Mouse (Mus musculus): ENCODE measurements at regions not wholly inside any gene's neighbourhood (a gene's known extent, or its start where the extent isn't known, plus 50 kb on each side); places are given as distances from the start of the nearest gene placed in this dataset.

DNA sequence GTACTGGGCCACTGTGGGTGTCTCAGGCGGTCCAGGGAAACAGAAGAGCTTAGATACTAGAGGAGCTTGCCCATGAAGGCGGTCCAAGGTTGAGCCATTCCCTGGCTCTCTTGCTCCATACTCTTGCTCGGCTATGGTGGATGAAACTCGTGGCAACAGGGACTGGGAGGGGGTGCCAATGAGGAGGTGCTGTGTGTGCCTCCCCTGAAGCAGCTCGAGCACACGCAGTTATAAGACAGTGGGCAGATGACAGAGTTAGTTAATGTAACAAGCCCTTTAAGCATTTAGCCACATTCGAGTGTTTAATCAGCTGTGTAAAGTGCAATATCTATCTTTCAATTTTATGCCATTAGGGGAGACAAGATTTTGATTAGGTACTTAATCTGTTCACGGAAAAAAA lies 237.5 kb downstream of the Dhx35 start:
- H3K4me3 ChIP-seq = no peak overlapping the region
- no peak overlapping the region for H3K9ac ChIP-seq
- H3K27me3 ChIP-seq (replicated peaks) = no peaks in the 10 kb centered on the region
- no peaks in the 10 kb centered on the region for H3K9me3 ChIP-seq
- no peak for ATAC-seq (ENCODE audit: extremely low read depth, insufficient number of reproducible peaks, low FRiP score, low TSS enrichment)
- no peaks in the 10 kb centered on the region for H3K36me3 ChIP-seq
- no peak overlapping the region for H3K4me2 ChIP-seq
- H3K27ac ChIP-seq (replicated peaks) = no peak overlapping the region
- H3K4me1 ChIP-seq = no peaks in the 10 kb centered on the region
- 74% methylated on average over 8 of the region's 8 CpGs for WGBS

DNA sequence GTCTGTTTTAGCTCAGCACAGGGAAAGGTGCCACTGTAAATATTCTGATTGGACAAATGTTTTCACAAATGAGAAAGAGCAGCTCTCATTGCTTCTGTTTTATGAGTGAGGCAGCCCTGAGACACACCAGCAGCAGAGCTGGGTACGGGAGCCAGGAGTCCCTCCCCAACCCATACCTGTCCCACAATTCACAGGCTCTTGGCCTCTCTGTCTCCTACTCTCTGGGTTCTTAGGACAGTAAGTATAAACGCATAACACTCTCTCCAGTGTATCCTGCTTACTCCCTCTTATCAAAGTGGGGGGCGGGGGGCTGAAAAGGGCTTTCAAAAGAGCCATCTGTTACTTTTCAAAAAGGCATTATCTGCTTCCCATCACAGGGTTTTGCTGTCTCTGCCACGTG lies 245.3 kb downstream of the Dhx35 start:
- no peak for ATAC-seq (ENCODE audit: extremely low read depth, insufficient number of reproducible peaks, low FRiP score, low TSS enrichment)
- Histone ChIP-seq H3K36me3 (no peaks in the 10 kb centered on the region), H3K27me3 (replicated peaks) (0 out of 2 replicates have a peak, but pooled peaks cover 4% of the 10 kb centered on the region), H3K27ac (replicated peaks) (no peak overlapping the region), H3K4me3 (no peak overlapping the region), H3K4me2 (no peak overlapping the region), H3K9ac (no peak overlapping the region), H3K9me3 (no peaks in the 10 kb centered on the region), H3K4me1 (peaks cover 7% of the 10 kb centered on the region)
- WGBS = 8% methylated on average over 4 of the region's 4 CpGs

DNA sequence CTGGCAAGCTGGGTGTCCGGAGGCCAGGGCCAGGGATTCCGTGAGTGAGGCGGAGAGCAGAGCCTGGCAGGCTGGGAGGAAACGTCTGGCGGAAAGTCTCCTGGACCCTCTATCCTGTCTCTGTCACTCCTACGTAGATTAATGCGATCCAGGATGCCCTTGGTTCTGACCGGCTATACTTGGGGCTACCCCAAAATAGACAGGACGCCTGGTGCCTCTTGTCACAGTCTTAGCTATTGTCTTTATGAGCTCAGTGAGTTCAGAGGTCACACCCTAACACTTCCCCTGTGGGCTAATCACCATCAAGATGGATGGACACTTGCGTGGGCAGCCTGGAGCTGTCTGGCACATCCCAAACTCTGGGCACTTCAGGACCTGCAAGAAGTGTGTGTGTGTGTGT lies 258.9 kb downstream of the Dhx35 start:
- Histone ChIP-seq H3K9ac (no peak overlapping the region), H3K27me3 (replicated peaks) (no peaks in the 10 kb centered on the region; the same call in none of the 2 replicates), H3K4me1 (no peaks in the 10 kb centered on the region), H3K27ac (replicated peaks) (0 out of 2 replicates have a peak overlapping the region, but pooled peaks have one; percentile 20), H3K4me3 (no peak overlapping the region), H3K4me2 (no peak overlapping the region), H3K9me3 (no peaks in the 10 kb centered on the region), H3K36me3 (no peaks in the 10 kb centered on the region)
- ATAC-seq (ENCODE audit: extremely low read depth, insufficient number of reproducible peaks, low FRiP score, low TSS enrichment) = peak; percentile 64; the same call in 1 of the 2 replicates
- 50% methylated on average over 10 of the region's 10 CpGs for WGBS

DNA sequence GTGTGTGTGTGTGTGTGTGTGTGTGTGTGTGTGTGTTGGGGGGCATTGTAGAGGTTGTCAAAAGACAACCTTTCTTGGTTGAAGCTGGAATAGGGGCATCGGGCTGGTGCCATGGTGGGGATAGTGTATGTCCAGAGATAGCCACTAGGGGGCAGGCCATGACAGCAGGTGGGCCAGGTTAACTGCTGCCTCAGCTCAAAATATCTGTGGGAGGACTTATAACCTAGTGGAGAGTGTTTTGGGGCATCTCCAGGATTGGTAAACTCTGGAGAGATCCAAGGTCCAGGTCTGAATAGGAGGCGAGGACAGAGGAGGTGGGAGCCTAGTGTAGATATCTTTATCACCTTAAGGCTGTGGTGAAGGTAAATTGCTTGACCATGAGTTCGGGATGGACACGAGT lies 259.3 kb downstream of the Dhx35 start:
- Histone ChIP-seq H3K9me3 (no peaks in the 10 kb centered on the region), H3K4me3 (no peak overlapping the region), H3K27ac (replicated peaks) (peak overlapping the region; percentile 20; the same call in 1 of the 2 replicates), H3K9ac (no peak overlapping the region), H3K4me2 (no peak overlapping the region), H3K4me1 (no peaks in the 10 kb centered on the region), H3K27me3 (replicated peaks) (no peaks in the 10 kb centered on the region; the same call in none of the 2 replicates), H3K36me3 (no peaks in the 10 kb centered on the region)
- WGBS = 55% methylated on average over 4 of the region's 4 CpGs
- no peak for ATAC-seq (ENCODE audit: extremely low read depth, insufficient number of reproducible peaks, low FRiP score, low TSS enrichment)

DNA sequence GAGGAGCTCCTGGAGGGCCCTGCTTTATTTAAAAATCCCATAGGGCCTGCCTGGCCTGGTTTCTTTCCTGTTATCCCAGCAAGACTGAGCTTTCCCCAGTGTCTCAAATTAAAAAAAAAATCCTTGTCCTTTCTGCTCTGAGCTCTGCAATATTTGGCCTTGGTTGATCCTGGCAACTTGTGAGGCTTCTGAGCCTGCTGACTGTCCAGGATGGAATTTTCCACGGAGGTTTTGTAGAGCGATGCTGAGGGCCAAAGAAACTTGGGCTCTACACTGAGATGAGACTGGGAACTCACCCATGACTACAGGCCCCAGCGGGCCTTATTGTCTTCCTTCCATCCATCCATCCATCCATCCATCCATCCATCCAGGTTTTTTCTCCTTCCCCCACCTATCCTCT lies 259.8 kb downstream of the Dhx35 start:
- Histone ChIP-seq H3K4me2 (no peak overlapping the region), H3K4me3 (no peak overlapping the region), H3K9me3 (no peaks in the 10 kb centered on the region), H3K27me3 (replicated peaks) (no peaks in the 10 kb centered on the region; the same call in none of the 2 replicates), H3K36me3 (no peaks in the 10 kb centered on the region), H3K9ac (no peak overlapping the region), H3K4me1 (no peaks in the 10 kb centered on the region), H3K27ac (replicated peaks) (peak overlapping the region; percentile 20; the same call in 1 of the 2 replicates)
- no peak for ATAC-seq (ENCODE audit: extremely low read depth, insufficient number of reproducible peaks, low FRiP score, low TSS enrichment)
- WGBS = 75% methylated on average over 3 of the region's 3 CpGs

DNA sequence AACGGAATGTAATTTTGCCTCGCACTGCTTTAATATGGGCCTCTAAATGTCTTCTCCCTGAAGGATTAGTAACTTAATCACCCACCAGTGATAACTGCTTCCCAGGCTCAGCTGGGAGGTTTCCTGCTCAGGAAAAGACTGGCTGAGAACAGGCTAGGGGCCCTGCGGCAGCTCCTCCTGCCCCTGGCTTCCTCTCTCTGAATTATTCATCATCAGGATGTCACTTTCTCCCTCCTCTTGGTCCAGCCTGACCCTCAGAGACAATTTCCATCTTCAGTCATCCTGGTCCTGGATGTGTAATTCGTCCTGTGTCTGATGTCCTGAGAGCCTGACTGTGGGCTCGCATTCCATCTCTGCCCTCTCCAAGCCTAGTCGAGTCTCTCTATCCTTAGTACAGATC lies 261.2 kb downstream of the Dhx35 start:
- no peak overlapping the region for H3K4me3 ChIP-seq
- no peaks in the 10 kb centered on the region; the same call in none of the 2 replicates for H3K27me3 ChIP-seq (replicated peaks)
- no peak overlapping the region for H3K27ac ChIP-seq (replicated peaks)
- WGBS = 45% methylated on average over 6 of the region's 6 CpGs
- H3K36me3 ChIP-seq = no peaks in the 10 kb centered on the region
- H3K9me3 ChIP-seq = no peaks in the 10 kb centered on the region
- no peak overlapping the region for H3K9ac ChIP-seq
- no peaks in the 10 kb centered on the region for H3K4me1 ChIP-seq
- H3K4me2 ChIP-seq = no peak overlapping the region
- no peak for ATAC-seq (ENCODE audit: extremely low read depth, insufficient number of reproducible peaks, low FRiP score, low TSS enrichment)

DNA sequence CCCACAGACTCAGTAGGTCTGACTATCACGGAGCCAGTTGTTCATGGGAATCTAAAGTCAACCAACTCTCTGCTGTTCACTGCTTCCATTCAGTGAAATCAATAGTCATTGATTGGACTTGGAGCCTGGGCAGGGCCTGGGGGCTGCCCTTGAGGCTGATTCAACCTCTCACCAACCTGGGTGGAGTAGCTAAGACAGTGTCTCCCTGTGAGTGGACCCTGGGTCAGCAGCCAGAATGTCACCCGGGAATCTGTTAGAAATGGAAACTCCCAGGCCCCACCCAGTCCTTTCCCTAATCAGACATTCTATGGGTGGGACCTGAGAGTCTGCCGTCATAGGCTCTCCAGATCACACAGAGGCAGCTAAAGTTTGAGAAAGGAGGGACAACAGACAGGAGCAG lies 262.4 kb downstream of the Dhx35 start:
- Histone ChIP-seq H3K9me3 (no peaks in the 10 kb centered on the region), H3K9ac (no peak overlapping the region), H3K4me3 (no peak overlapping the region), H3K4me1 (no peaks in the 10 kb centered on the region), H3K27ac (replicated peaks) (no peak overlapping the region), H3K27me3 (replicated peaks) (no peaks in the 10 kb centered on the region; the same call in none of the 2 replicates), H3K4me2 (no peak overlapping the region), H3K36me3 (no peaks in the 10 kb centered on the region)
- 49% methylated on average over 3 of the region's 3 CpGs for WGBS
- ATAC-seq (ENCODE audit: extremely low read depth, insufficient number of reproducible peaks, low FRiP score, low TSS enrichment) = no peak

DNA sequence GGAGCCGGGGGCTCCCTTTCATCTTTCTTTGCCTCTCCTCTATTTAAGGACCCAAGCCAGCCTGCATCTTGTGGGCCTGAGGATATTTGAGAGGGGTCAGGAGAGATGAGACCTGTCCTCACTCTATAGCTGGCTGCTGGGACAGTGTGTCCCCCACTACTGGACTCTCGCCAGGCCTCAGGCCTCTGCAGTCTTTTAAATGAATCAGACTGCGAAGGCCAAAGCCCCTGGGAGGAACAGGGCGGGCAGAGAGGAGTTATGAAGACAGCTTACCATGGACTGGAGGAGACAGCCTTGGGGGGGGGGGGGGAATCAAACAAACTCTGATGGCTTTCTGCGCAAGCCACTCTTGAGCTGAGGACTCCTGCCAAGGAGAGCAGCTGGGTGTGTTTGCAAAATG lies 262.9 kb downstream of the Dhx35 start:
- no peak for ATAC-seq (ENCODE audit: extremely low read depth, insufficient number of reproducible peaks, low FRiP score, low TSS enrichment)
- no peak overlapping the region for H3K4me3 ChIP-seq
- WGBS = 64% methylated on average over 5 of the region's 5 CpGs
- H3K27me3 ChIP-seq (replicated peaks) = no peaks in the 10 kb centered on the region; the same call in none of the 2 replicates
- no peak overlapping the region for H3K4me2 ChIP-seq
- H3K27ac ChIP-seq (replicated peaks) = no peak overlapping the region
- no peaks in the 10 kb centered on the region for H3K4me1 ChIP-seq
- no peaks in the 10 kb centered on the region for H3K36me3 ChIP-seq
- H3K9me3 ChIP-seq = no peaks in the 10 kb centered on the region
- no peak overlapping the region for H3K9ac ChIP-seq

DNA sequence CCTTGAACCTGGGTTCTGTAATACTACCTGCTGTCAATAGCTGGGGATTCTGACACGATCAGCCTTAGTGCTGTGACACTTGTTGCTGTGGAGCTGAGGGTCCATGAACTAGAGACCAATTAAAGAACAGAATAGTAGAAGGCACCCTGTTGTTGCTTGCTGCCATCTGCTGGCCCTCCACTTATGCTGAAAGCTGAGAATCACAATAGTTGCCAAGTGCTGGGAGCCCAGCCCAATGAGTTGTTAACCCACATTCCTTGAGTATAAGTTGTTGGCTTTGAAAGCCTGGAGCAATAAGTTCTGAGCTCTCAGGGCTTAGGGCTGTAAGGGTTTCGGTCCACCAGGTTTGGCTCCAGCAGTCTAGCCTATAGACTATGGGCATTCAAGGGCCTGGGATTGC lies 267.7 kb downstream of the Dhx35 start:
- no peaks in the 10 kb centered on the region for H3K36me3 ChIP-seq
- H3K27me3 ChIP-seq (replicated peaks) = 0 out of 2 replicates have a peak, but pooled peaks cover 3% of the 10 kb centered on the region
- ATAC-seq (ENCODE audit: extremely low read depth, insufficient number of reproducible peaks, low FRiP score, low TSS enrichment) = no peak
- H3K9me3 ChIP-seq = no peaks in the 10 kb centered on the region
- H3K9ac ChIP-seq = no peak overlapping the region
- no peak overlapping the region for H3K4me2 ChIP-seq
- no peak overlapping the region for H3K27ac ChIP-seq (replicated peaks)
- H3K4me3 ChIP-seq = no peak overlapping the region
- no peaks in the 10 kb centered on the region for H3K4me1 ChIP-seq
- 72% methylated on average over 2 of the region's 2 CpGs for WGBS

DNA sequence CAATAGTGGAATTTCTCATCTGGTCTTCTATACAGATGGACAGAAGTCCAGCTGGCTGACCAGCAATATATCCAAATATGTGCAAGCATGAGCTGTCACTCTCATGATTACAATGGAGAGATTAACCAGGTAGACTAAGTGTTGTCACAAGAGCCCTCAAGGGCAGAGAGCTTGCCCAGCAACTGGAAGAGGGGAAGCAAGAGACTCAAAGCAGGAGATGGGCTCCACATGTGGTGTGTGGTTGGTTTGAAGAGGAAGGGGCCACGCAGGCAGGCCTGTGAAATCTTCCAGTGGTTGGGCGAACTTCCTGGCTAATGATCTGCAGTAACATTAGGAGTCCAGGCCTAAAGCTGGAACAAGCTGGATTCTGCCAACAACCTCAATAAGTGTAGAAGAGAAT lies 268.1 kb downstream of the Dhx35 start:
- H3K4me1 ChIP-seq = no peaks in the 10 kb centered on the region
- WGBS = 68% methylated on average over 2 of the region's 2 CpGs
- H3K9ac ChIP-seq = no peak overlapping the region
- no peaks in the 10 kb centered on the region for H3K9me3 ChIP-seq
- ATAC-seq (ENCODE audit: extremely low read depth, insufficient number of reproducible peaks, low FRiP score, low TSS enrichment) = no peak
- no peak overlapping the region for H3K27ac ChIP-seq (replicated peaks)
- H3K27me3 ChIP-seq (replicated peaks) = 0 out of 2 replicates have a peak, but pooled peaks cover 3% of the 10 kb centered on the region
- no peaks in the 10 kb centered on the region for H3K36me3 ChIP-seq
- H3K4me2 ChIP-seq = no peak overlapping the region
- no peak overlapping the region for H3K4me3 ChIP-seq

DNA sequence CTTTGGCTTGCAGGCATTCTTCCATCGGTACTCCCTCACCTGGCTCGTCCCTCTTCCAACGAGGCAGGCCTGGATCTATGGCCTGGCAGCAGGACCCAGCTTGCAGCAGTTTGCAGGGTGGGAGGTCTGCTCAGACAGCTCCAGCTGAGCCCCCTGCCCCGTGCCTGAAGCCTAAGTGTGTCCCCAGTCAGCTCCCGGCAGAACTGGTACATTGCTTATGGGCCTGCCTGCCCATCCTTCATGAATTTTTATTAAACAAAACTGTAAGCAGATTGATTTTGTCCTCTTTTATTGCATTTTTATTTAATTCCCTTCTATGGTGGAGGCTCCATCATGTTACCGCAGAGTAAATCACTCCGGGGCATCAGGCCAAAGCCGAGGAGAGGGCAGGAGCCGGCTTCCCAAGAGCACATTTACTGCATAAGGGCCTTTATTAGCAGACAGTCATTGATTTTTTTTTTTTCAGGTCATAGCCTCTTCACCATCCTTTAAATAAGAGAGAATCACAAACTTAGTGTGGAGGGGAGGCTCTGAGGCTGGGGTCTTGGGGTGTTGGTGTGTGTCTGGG lies 269.9 kb downstream of the Dhx35 start:
- ATAC-seq (ENCODE audit: extremely low read depth, insufficient number of reproducible peaks, low FRiP score, low TSS enrichment) = no peak
- no peak overlapping the region for H3K9ac ChIP-seq
- no peak overlapping the region for H3K4me2 ChIP-seq
- no peak overlapping the region for H3K27ac ChIP-seq (replicated peaks)
- no peaks in the 10 kb centered on the region for H3K4me1 ChIP-seq
- peaks cover 9% of the 10 kb centered on the region; the same call in 1 of the 2 replicates for H3K27me3 ChIP-seq (replicated peaks)
- 76% methylated on average over 9 of the region's 9 CpGs for WGBS
- no peak overlapping the region for H3K4me3 ChIP-seq
- no peaks in the 10 kb centered on the region for H3K9me3 ChIP-seq
- H3K36me3 ChIP-seq = no peaks in the 10 kb centered on the region

DNA sequence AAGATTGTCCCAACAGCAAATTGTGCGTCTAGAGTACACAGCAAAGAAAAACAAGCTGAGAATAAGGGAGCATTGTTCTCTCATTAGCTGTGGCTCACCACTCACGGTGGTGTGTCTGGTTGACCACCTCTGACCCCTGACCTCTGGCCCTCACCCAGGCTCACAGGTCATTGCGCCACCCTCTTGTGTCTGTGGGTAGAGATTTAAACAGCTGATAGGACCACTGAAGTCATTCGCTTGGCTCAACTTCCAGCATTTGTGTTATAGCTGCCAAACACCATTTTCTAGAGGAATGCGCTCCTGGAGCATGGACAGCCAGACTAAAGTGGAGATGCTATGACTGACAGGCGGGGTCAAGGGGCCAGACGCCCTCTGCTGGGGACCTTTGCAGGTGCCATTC lies 272.9 kb downstream of the Dhx35 start:
- WGBS = 66% methylated on average over 7 of the region's 7 CpGs
- H3K36me3 ChIP-seq = no peaks in the 10 kb centered on the region
- no peak for ATAC-seq (ENCODE audit: extremely low read depth, insufficient number of reproducible peaks, low FRiP score, low TSS enrichment)
- H3K9me3 ChIP-seq = no peaks in the 10 kb centered on the region
- H3K4me1 ChIP-seq = no peaks in the 10 kb centered on the region
- no peak overlapping the region for H3K4me2 ChIP-seq
- H3K27ac ChIP-seq (replicated peaks) = no peak overlapping the region
- H3K27me3 ChIP-seq (replicated peaks) = peaks cover 15% of the 10 kb centered on the region; the same call in 1 of the 2 replicates
- no peak overlapping the region for H3K4me3 ChIP-seq
- no peak overlapping the region for H3K9ac ChIP-seq
